In the genomic region with DNA sequence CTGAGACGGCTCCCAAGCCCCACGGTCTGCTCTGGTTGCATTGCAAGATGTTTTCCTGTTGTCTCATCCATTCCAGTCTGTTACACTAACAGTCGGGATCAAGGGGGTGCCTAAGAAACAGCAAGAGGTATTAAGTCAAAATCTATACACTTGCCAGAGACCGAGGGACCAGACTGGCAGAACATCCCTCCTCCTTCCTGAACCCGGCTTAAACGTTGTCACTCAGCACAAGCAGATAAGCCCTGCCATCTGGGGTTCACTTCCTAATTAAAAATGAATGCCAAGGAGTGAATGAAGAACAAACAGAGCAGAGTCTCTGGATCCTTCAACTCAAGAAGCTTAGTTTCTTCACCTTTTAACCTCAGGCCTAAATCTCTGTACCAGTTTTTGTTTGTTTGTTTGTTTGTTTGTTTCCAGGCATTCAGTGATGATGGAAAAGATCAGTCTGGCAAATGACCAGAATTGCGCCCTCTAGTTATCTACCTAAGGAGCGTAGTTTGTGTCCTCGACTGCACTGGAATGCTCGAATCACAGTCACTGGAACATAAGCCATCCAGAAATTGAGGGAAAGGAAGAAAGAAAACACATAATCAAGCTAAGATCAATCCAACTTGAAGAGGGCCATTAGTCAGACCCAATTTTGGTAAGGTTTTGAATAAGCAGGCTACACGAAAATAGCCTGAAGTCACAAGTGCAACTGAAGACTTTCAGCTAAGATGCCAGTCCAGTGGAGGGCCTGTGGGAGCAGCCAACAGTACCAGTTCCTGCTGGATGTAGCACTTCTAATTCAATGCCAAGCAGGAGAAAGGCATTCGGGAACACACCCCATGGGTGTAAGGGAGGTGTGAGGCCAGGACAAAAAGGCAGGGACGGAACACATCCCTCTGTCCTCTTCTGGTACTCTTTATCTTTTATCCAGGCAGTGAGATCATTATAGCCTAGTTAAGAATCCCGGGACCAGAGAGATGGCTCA, we compare ENCODE assay signal across 17 mouse cellular contexts. TPM values are rescaled to one million over a fixed set of nuclear protein-coding genes. Genes with fewer than 3 reads are reported as not detected.
DNase-seq lines count a peak whose midpoint lies in the region; ATAC-seq and TF ChIP-seq lines count a peak whose summit lies in the region.
"Had no signal": no experiment of that assay in that cellular context is flagged by ENCODE, and none has a peak within 500 bp of the region (broad histone marks: within the 10 kb centered on the region; RNA-seq: fewer than 3 reads in every experiment).

No protein-coding gene starts in this region.

- intact Hi-C loops in heart, adult 2 months (cut with DNase I): no loop called here
- intact Hi-C loops in heart, postnatal 25 days (cut with DNase I): no loop called here

- 42% methylated on average over 14 of the region's 14 CpGs for WGBS in heart, adult 2 months
- WGBS in midbrain, postnatal 0 days: 74% methylated on average over 14 of the region's 14 CpGs
- 73% methylated on average over 14 of the region's 14 CpGs for WGBS in midbrain, embryonic 11.5 days

- peaks cover 10% of the 10 kb centered on the region for H3K36me3 ChIP-seq in heart, adult 2 months (ENCODE audit: control insufficient read depth, insufficient read depth, low read length)
- no peaks in the 10 kb centered on the region for H3K36me3 ChIP-seq in midbrain, postnatal 0 days (ENCODE audit: insufficient read depth, low read length)
- no peaks in the 10 kb centered on the region for H3K36me3 ChIP-seq in midbrain, embryonic 11.5 days (ENCODE audit: control insufficient read depth, insufficient read depth, low read length)
- H3K36me3 ChIP-seq: hindbrain, embryonic 15.5 days; liver, embryonic 15.5 days; midbrain, embryonic 15.5 days; stomach, embryonic 15.5 days had no signal

- no peak overlapping the region for H3K4me2 ChIP-seq in midbrain, postnatal 0 days (ENCODE audit: low read depth, low read length, poor library complexity, severe bottlenecking)
- no peak overlapping the region for H3K4me2 ChIP-seq in midbrain, embryonic 11.5 days
- H3K4me2 ChIP-seq: hindbrain, embryonic 15.5 days; liver, embryonic 15.5 days; midbrain, embryonic 15.5 days; stomach, embryonic 15.5 days had no signal

- peaks cover 1% of the 10 kb centered on the region; the same call in 1 of the 2 replicates for H3K79me2 ChIP-seq in heart, adult 2 months (replicated peaks; ENCODE audit: control insufficient read depth, insufficient read depth, low read length)

- H3K4me3 ChIP-seq in heart, adult 2 months: no peak overlapping the region
- no peak overlapping the region for H3K4me3 ChIP-seq in midbrain, postnatal 0 days (ENCODE audit: low read depth, low read length)
- H3K4me3 ChIP-seq in midbrain, embryonic 11.5 days (ENCODE audit: low read depth, low read length): no peak overlapping the region
- H3K4me3 ChIP-seq: hindbrain, embryonic 15.5 days; liver, embryonic 15.5 days; midbrain, embryonic 15.5 days; stomach, embryonic 15.5 days had no signal

- peak; percentile 30 for TF ChIP-seq CTCF in heart, adult 2 months (IDR thresholded peaks at IDR 0.05)
- TF ChIP-seq CTCF in midbrain, postnatal 0 days (IDR thresholded peaks at IDR 0.05): no peak

- H3K9me3 ChIP-seq in midbrain, postnatal 0 days (ENCODE audit: low read length): no peaks in the 10 kb centered on the region
- no peaks in the 10 kb centered on the region for H3K9me3 ChIP-seq in midbrain, embryonic 11.5 days (ENCODE audit: control insufficient read depth, low read length)
- H3K9me3 ChIP-seq: hindbrain, embryonic 15.5 days; liver, embryonic 15.5 days; midbrain, embryonic 15.5 days; stomach, embryonic 15.5 days had no signal

- DNase-seq in cerebellum, adult 9-11 months: peak; percentile 55
- DNase-seq in cerebellum, postnatal 36 days: no peak
- no peak for DNase-seq in heart, adult 2 months
- no peak for DNase-seq in heart, postnatal 25 days (ENCODE audit: low spot score)
- DNase-seq in midbrain, postnatal 0 days (ENCODE audit: low spot score): peak; percentile 50
- no peak for DNase-seq in midbrain, embryonic 11.5 days (ENCODE audit: low spot score, missing footprints)
- no peak for DNase-seq in thymus, postnatal 4 days
- DNase-seq: B cell, adult 2 months; kidney, adult 11 months; thymus, adult 2 months had no signal

- H3K9ac ChIP-seq in heart, adult 2 months (ENCODE audit: low read depth, low read length): no peak overlapping the region
- no peak overlapping the region for H3K9ac ChIP-seq in midbrain, postnatal 0 days (replicated peaks; ENCODE audit: low read length, poor library complexity, severe bottlenecking)
- H3K9ac ChIP-seq in midbrain, embryonic 11.5 days (ENCODE audit: low read length): no peak overlapping the region
- H3K9ac ChIP-seq: hindbrain, embryonic 15.5 days; liver, embryonic 15.5 days; midbrain, embryonic 15.5 days; stomach, embryonic 15.5 days had no signal

- 0 out of 2 replicates have a peak, but pooled peaks have one; percentile 25 for TF ChIP-seq EP300 in heart, adult 2 months (IDR thresholded peaks at IDR 0.05; ENCODE audit: insufficient read depth, low read depth, low read length)

- TF ChIP-seq POLR2A in heart, adult 2 months (IDR thresholded peaks at IDR 0.05; ENCODE audit: insufficient read depth, low read depth, low read length): no peak

- peaks cover 6% of the 10 kb centered on the region; the same call in 1 of the 2 replicates for H3K4me1 ChIP-seq in heart, adult 2 months (ENCODE audit: control insufficient read depth, insufficient read depth, low read length)
- H3K4me1 ChIP-seq in midbrain, postnatal 0 days (ENCODE audit: insufficient read depth, low read length): peaks cover 10% of the 10 kb centered on the region
- H3K4me1 ChIP-seq in midbrain, embryonic 11.5 days (ENCODE audit: control insufficient read depth, insufficient read depth, low read length): no peaks in the 10 kb centered on the region
- H3K4me1 ChIP-seq: liver, embryonic 15.5 days; stomach, embryonic 15.5 days had no signal

- ATAC-seq in midbrain, postnatal 0 days (ENCODE audit: low FRiP score): no peak
- no peak for ATAC-seq in midbrain, embryonic 11.5 days (ENCODE audit: low FRiP score)
- ATAC-seq: activated CD4-positive, CD25-positive, alpha-beta regulatory T cell, adult 4 months; lung, postnatal 0 days; midbrain, embryonic 15.5 days had no signal

- H3K27me3 ChIP-seq in heart, adult 2 months (ENCODE audit: control insufficient read depth, insufficient read depth, low read length): no peaks in the 10 kb centered on the region
- H3K27me3 ChIP-seq in midbrain, postnatal 0 days (ENCODE audit: insufficient read depth, low read length): no peaks in the 10 kb centered on the region
- no peaks in the 10 kb centered on the region for H3K27me3 ChIP-seq in midbrain, embryonic 11.5 days (ENCODE audit: control insufficient read depth, insufficient read depth, low read length)
- H3K27me3 ChIP-seq: hindbrain, embryonic 15.5 days; liver, embryonic 15.5 days; midbrain, embryonic 15.5 days; stomach, embryonic 15.5 days had no signal

- peak overlapping the region; percentile 38; the same call in 1 of the 2 replicates for H3K27ac ChIP-seq in heart, adult 2 months
- H3K27ac ChIP-seq in midbrain, postnatal 0 days (ENCODE audit: low read depth, low read length): no peak overlapping the region
- no peak overlapping the region for H3K27ac ChIP-seq in midbrain, embryonic 11.5 days (ENCODE audit: low read depth, low read length)
- H3K27ac ChIP-seq: hindbrain, embryonic 15.5 days; liver, embryonic 15.5 days; midbrain, embryonic 15.5 days; stomach, embryonic 15.5 days had no signal

RNA-seq across cellular contexts. Expression of gene Ryr2, which starts 36.3 kb away (rescaled TPM):
- 1,000 to 10,000 TPM in 1 of 2 experiments, 100 to 1,000 TPM in 1; 877 to 1,020 TPM for total RNA-seq in heart, adult 2 months (2021)
- 127 and 264 TPM in 2 replicates for polyA plus RNA-seq in heart, adult 2 months (2012; rRNA removed)
- total RNA-seq in heart, postnatal 25 days (2021): 1,000 to 10,000 TPM in 1 of 2 experiments, 100 to 1,000 TPM in 1; 936 to 1,019 TPM
- 22.5 and 41.9 TPM in 2 replicates for total RNA-seq in midbrain, postnatal 0 days (2014; rRNA removed)
- polyA plus RNA-seq in midbrain, postnatal 0 days (2015; fragmentation: Nextera tagmentation; extraction: Ambion mirVana): 2.6 and 3.5 TPM in 2 replicates
- polyA plus RNA-seq in midbrain, embryonic 11.5 days (2014; fragmentation: Nextera tagmentation; extraction: Ambion mirVana): 0.25 and 0.34 TPM in 2 replicates
- total RNA-seq: megakaryocyte progenitor cell, adult 5-6 weeks had no signal
- polyA plus RNA-seq: activated CD4-positive, CD25-positive, alpha-beta regulatory T cell, adult 4 months had no signal

Comparison
In these comparisons a context has a peak if more than half of its experiments do, and no peak if none do; other contexts are left out.
1. DNase-seq: peak in cerebellum, adult 9-11 months (single experiment) and midbrain, postnatal 0 days (single experiment); none in cerebellum, postnatal 36 days (0 of 2), heart, adult 2 months (0 of 2), heart, postnatal 25 days (single experiment), midbrain, embryonic 11.5 days (single experiment) and thymus, postnatal 4 days (single experiment).
2. RNA of gene Ryr2, which starts 36.3 kb away (total RNA-seq): 877 to 1,020 TPM in heart, adult 2 months and 936 to 1,019 TPM in heart, postnatal 25 days; 22.5 to 41.9 TPM in midbrain, postnatal 0 days; every median in the first group is over 10 times any median in the second.